Mouse (Mus musculus): ENCODE results near the gene Nsd1. TPM values are rescaled to one million over a fixed set of nuclear protein-coding genes. Genes with fewer than 3 reads are reported as not detected.

Nsd1 gene
- polyA plus RNA-seq, 1 experiment from 2014 or later, result 57.3 TPM

GRCm38 (mm10) chr13:55337341-55337975 is 127.9 kb downstream of the Nsd1 start:
- H3K4me2 ChIP-seq (ENCODE audit: low read length), result no peak overlapping the region
- 76% methylated on average over 10 of the region's 10 CpGs for WGBS
- ATAC-seq (ENCODE audit: insufficient number of reproducible peaks, insufficient read depth, low FRiP score, low read depth), result no peak

GRCm38 (mm10) chr13:55338131-55339054 is 128.8 kb downstream of the Nsd1 start:
- Histone ChIP-seq H3K4me3 (ENCODE audit: control insufficient read depth in 1 of 2, insufficient read depth in 1 of 2, low read depth in 1 of 2, low read length in 2 of 2) (no peak overlapping the region), H3K9ac (ENCODE audit: low read length) (no peak overlapping the region), H3K4me1 (ENCODE audit: control insufficient read depth in 2 of 2, insufficient read depth in 2 of 2, low read length in 2 of 2) (no peaks in the 10 kb centered on the region), H3K4me2 (ENCODE audit: low read length) (no peak overlapping the region), H3K27ac (replicated peaks in 1 of 2; ENCODE audit: control insufficient read depth in 1 of 2, insufficient read depth in 1 of 2, low read depth in 2 of 2, low read length in 2 of 2) (no peak overlapping the region), H3K27me3 (ENCODE audit: control insufficient read depth, insufficient read depth, low read length) (no peaks in the 10 kb centered on the region), H3K36me3 (ENCODE audit: control insufficient read depth, insufficient read depth, low read length) (no peaks in the 10 kb centered on the region), H3K9me3 (ENCODE audit: control insufficient read depth, low read length) (no peaks in the 10 kb centered on the region)
- WGBS, result 56% methylated on average over 12 of the region's 12 CpGs
- no peak for ATAC-seq (ENCODE audit: insufficient number of reproducible peaks, insufficient read depth, low FRiP score, low read depth)

More at GRCm38 (mm10) chr13:55337341-55337975, 127.9 kb downstream of the Nsd1 start:
- Histone ChIP-seq H3K9me3 (ENCODE audit: control insufficient read depth, low read length) (no peaks in the 10 kb centered on the region), H3K4me3 (ENCODE audit: control insufficient read depth in 1 of 2, insufficient read depth in 1 of 2, low read depth in 1 of 2, low read length in 2 of 2) (no peak overlapping the region), H3K36me3 (ENCODE audit: control insufficient read depth, insufficient read depth, low read length) (no peaks in the 10 kb centered on the region), H3K4me1 (ENCODE audit: control insufficient read depth in 2 of 2, insufficient read depth in 2 of 2, low read length in 2 of 2) (no peaks in the 10 kb centered on the region), H3K27ac (replicated peaks in 1 of 2; ENCODE audit: control insufficient read depth in 1 of 2, insufficient read depth in 1 of 2, low read depth in 2 of 2, low read length in 2 of 2) (no peak overlapping the region), H3K9ac (ENCODE audit: low read length) (no peak overlapping the region), H3K27me3 (ENCODE audit: control insufficient read depth, insufficient read depth, low read length) (no peaks in the 10 kb centered on the region)

- Histone ChIP-seq H3K27ac (replicated peaks in 1 of 2; ENCODE audit: control insufficient read depth in 1 of 2, insufficient read depth in 1 of 2, low read depth in 2 of 2, low read length in 2 of 2) (no peak overlapping the region), H3K9me3 (ENCODE audit: control insufficient read depth, low read length) (no peaks in the 10 kb centered on the region), H3K27me3 (ENCODE audit: control insufficient read depth, insufficient read depth, low read length) (no peaks in the 10 kb centered on the region), H3K4me2 (ENCODE audit: low read length) (no peak overlapping the region), H3K9ac (ENCODE audit: low read length) (no peak overlapping the region), H3K4me3 (ENCODE audit: control insufficient read depth in 1 of 2, insufficient read depth in 1 of 2, low read depth in 1 of 2, low read length in 2 of 2) (no peak overlapping the region), H3K36me3 (ENCODE audit: control insufficient read depth, insufficient read depth, low read length) (peaks cover 7% of the 10 kb centered on the region), H3K4me1 (ENCODE audit: control insufficient read depth in 2 of 2, insufficient read depth in 2 of 2, low read length in 2 of 2) (no peaks in the 10 kb centered on the region)
- ATAC-seq (ENCODE audit: insufficient number of reproducible peaks, insufficient read depth, low FRiP score, low read depth), result no peak
- 35% methylated on average over 2 of the region's 2 CpGs for WGBS
Observed at GRCm38 (mm10) chr13:55339259-55339658, 129.7 kb downstream of the Nsd1 start.

- WGBS, result 31% methylated on average over 11 of the region's 11 CpGs
- no peak for ATAC-seq (ENCODE audit: insufficient number of reproducible peaks, insufficient read depth, low FRiP score, low read depth)
- Histone ChIP-seq H3K9ac (ENCODE audit: low read length) (no peak overlapping the region), H3K9me3 (ENCODE audit: control insufficient read depth, low read length) (no peaks in the 10 kb centered on the region), H3K27me3 (ENCODE audit: control insufficient read depth, insufficient read depth, low read length) (no peaks in the 10 kb centered on the region), H3K27ac (replicated peaks in 1 of 2; ENCODE audit: control insufficient read depth in 1 of 2, insufficient read depth in 1 of 2, low read depth in 2 of 2, low read length in 2 of 2) (no peak overlapping the region), H3K4me3 (ENCODE audit: control insufficient read depth in 1 of 2, insufficient read depth in 1 of 2, low read depth in 1 of 2, low read length in 2 of 2) (no peak overlapping the region), H3K36me3 (ENCODE audit: control insufficient read depth, insufficient read depth, low read length) (peaks cover 39% of the 10 kb centered on the region), H3K4me2 (ENCODE audit: low read length) (no peak overlapping the region), H3K4me1 (ENCODE audit: control insufficient read depth in 2 of 2, insufficient read depth in 2 of 2, low read length in 2 of 2) (no peaks in the 10 kb centered on the region)
Observed at GRCm38 (mm10) chr13:55342469-55342868, 132.9 kb downstream of the Nsd1 start.

- H3K4me1 ChIP-seq (ENCODE audit: control insufficient read depth in 2 of 2, insufficient read depth in 2 of 2, low read length in 2 of 2), result no peaks in the 10 kb centered on the region
- no peak for ATAC-seq (ENCODE audit: insufficient number of reproducible peaks, insufficient read depth, low FRiP score, low read depth)
- H3K9me3 ChIP-seq (ENCODE audit: control insufficient read depth, low read length), result no peaks in the 10 kb centered on the region
- H3K4me3 ChIP-seq (ENCODE audit: control insufficient read depth in 1 of 2, insufficient read depth in 1 of 2, low read depth in 1 of 2, low read length in 2 of 2), result no peak overlapping the region
- H3K27ac ChIP-seq (replicated peaks in 1 of 2; ENCODE audit: control insufficient read depth in 1 of 2, insufficient read depth in 1 of 2, low read depth in 2 of 2, low read length in 2 of 2), result no peak overlapping the region
- peaks cover 57% of the 10 kb centered on the region for H3K36me3 ChIP-seq (ENCODE audit: control insufficient read depth, insufficient read depth, low read length)
- H3K4me2 ChIP-seq (ENCODE audit: low read length), result no peak overlapping the region
- WGBS, result 84% methylated on average over 7 of the region's 7 CpGs
- no peaks in the 10 kb centered on the region for H3K27me3 ChIP-seq (ENCODE audit: control insufficient read depth, insufficient read depth, low read length)
- no peak overlapping the region for H3K9ac ChIP-seq (ENCODE audit: low read length)
Observed at GRCm38 (mm10) chr13:55344286-55344685, 134.7 kb downstream of the Nsd1 start.

- no peak for ATAC-seq (ENCODE audit: insufficient number of reproducible peaks, insufficient read depth, low FRiP score, low read depth)
- Histone ChIP-seq H3K4me2 (ENCODE audit: low read length) (no peak overlapping the region), H3K9me3 (ENCODE audit: control insufficient read depth, low read length) (no peaks in the 10 kb centered on the region), H3K4me1 (ENCODE audit: control insufficient read depth in 2 of 2, insufficient read depth in 2 of 2, low read length in 2 of 2) (no peaks in the 10 kb centered on the region), H3K9ac (ENCODE audit: low read length) (no peak overlapping the region), H3K36me3 (ENCODE audit: control insufficient read depth, insufficient read depth, low read length) (peaks cover 81% of the 10 kb centered on the region), H3K27me3 (ENCODE audit: control insufficient read depth, insufficient read depth, low read length) (no peaks in the 10 kb centered on the region), H3K4me3 (ENCODE audit: control insufficient read depth in 1 of 2, insufficient read depth in 1 of 2, low read depth in 1 of 2, low read length in 2 of 2) (no peak overlapping the region), H3K27ac (replicated peaks in 1 of 2; ENCODE audit: control insufficient read depth in 1 of 2, insufficient read depth in 1 of 2, low read depth in 2 of 2, low read length in 2 of 2) (peak overlapping the region in 1 of 2 experiments; percentile 35; a peak in 3 of 4 replicates)
- 74% methylated on average over 11 of the region's 11 CpGs for WGBS
Observed at GRCm38 (mm10) chr13:55346745-55347144, 137.2 kb downstream of the Nsd1 start.

- Histone ChIP-seq H3K4me2 (ENCODE audit: low read length) (peak overlapping the region; percentile 89), H3K27me3 (ENCODE audit: control insufficient read depth, insufficient read depth, low read length) (no peaks in the 10 kb centered on the region), H3K9ac (ENCODE audit: low read length) (peak overlapping the region; percentile 94), H3K4me3 (ENCODE audit: control insufficient read depth in 1 of 2, insufficient read depth in 1 of 2, low read depth in 1 of 2, low read length in 2 of 2) (peak overlapping the region in 1 of 2 experiments; percentile 90; a peak in 2 of 4 replicates), H3K36me3 (ENCODE audit: control insufficient read depth, insufficient read depth, low read length) (peaks cover 41% of the 10 kb centered on the region), H3K4me1 (ENCODE audit: control insufficient read depth in 2 of 2, insufficient read depth in 2 of 2, low read length in 2 of 2) (peaks cover 3 to 13% of the 10 kb centered on the region in 2 experiments), H3K27ac (replicated peaks in 1 of 2; ENCODE audit: control insufficient read depth in 1 of 2, insufficient read depth in 1 of 2, low read depth in 2 of 2, low read length in 2 of 2) (no peak overlapping the region), H3K9me3 (ENCODE audit: control insufficient read depth, low read length) (no peaks in the 10 kb centered on the region)
- no peak for ATAC-seq (ENCODE audit: insufficient number of reproducible peaks, insufficient read depth, low FRiP score, low read depth)
Observed at GRCm38 (mm10) chr13:55361145-55361544, 151.6 kb downstream of the Nsd1 start.
